Mouse (Mus musculus) 3T3-L1 (cell line): ENCODE data around the gene Habp4.

Source experiments
- DNase-seq: peaks from one replicate; pipeline ENCODE4 v3.0.0-alpha.2; 2015; ENCODE audit warnings: low read depth, low spot score

Gene Habp4

DNA sequence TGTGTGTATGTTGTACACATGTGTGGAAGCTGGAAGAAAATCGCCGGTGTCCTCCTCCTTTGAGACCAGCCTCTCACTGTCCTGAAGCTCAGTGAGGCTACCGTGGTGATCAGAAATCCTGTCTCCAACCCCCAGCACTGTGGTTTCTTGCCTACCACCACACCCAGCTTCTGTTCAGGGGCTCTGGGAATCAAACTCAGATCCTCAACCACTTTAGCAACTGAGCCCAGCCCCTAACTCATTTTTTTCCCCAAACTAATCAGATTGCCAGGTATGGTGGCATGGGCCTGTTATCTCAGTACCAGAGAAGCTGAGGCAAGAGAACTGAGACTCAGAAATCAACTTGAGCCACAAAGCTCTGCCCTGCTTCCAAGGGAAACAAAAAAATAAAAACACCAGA, 74.2 kb downstream of the Habp4 start:
- DNase-seq: no peak
